Mouse (Mus musculus) heart, postnatal 10 days (tissue): ENCODE results near the gene Sost. TPM values are rescaled to one million over a fixed set of nuclear protein-coding genes. Genes with fewer than 3 reads are reported as not detected.
A peak's percentile ranks its signal among the peaks of the same experiment; 100 is the strongest.

Experiments used
- DNase-seq, 2 experiments: peaks; one replicate each; pipeline ENCODE4 v3.0.0; 2021
- intact Hi-C: fragments of 180-260 bp; cut with DNase I; formaldehyde crosslinking; loops from one replicate; pipeline ENCODE4 v1.15.1; 2025
- total RNA-seq, 2 experiments: library from RNA; stranded (reverse); gene quantifications; 2 replicates each; pipeline ENCODE4 v1.2.3; 2021

The Sost gene
- total RNA-seq, 2 experiments from 2014 or later: 1.5 to 2.2 TPM

DNA sequence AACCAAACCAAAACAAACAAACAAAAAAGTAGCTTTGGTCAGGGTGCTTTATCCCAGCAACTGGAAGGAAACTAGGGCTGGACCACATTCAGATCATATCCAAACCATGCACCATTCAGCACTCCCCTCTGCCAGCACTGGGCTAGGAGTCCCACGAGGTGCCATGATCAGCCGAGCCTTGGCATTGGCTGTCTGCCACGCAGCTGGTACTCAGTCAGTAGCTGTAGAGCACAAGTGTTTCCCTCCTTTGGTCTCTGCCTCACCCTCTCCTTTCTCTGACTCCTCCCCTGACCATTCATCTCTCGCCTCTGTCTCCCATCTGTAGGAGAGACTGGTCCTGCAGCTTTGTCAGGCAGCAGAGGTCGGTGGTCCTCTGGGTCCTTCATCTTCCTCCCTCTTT is 9.3 kb downstream of the Sost start:
- DNase-seq: no peak
- intact Hi-C loops: no loop called here

DNA sequence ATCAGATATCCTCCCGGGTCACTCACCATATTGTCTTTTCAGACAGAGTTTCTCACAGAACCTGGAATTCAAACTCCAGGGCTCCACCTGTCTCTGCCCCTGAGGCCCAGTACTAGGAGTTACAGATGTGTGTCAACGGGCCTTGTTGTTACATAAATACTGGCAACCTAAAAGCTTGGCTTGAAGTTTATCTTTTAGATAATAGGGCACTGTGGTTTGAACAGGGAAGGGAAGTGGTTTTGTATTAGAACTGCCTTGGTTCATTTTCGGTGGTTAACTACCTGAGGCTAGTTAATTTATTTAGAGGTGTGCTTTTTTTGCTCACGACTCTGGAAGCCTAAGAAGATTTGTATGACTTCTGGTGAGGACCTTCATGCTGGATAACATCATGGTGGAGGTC is 13.4 kb downstream of the Sost start:
- DNase-seq: no peak
- intact Hi-C loops: no loop called here

- peak; percentile 80 to 81 for DNase-seq
- intact Hi-C loops: no loop called here
Observed at GRCm38 (mm10) chr11:101952541-101953341, 14.1 kb downstream of the Sost start.

GRCm38 (mm10) chr11:101950021-101950420 is 16.8 kb downstream of the Sost start:
- no peak for DNase-seq
- intact Hi-C loops: no loop called here

DNA sequence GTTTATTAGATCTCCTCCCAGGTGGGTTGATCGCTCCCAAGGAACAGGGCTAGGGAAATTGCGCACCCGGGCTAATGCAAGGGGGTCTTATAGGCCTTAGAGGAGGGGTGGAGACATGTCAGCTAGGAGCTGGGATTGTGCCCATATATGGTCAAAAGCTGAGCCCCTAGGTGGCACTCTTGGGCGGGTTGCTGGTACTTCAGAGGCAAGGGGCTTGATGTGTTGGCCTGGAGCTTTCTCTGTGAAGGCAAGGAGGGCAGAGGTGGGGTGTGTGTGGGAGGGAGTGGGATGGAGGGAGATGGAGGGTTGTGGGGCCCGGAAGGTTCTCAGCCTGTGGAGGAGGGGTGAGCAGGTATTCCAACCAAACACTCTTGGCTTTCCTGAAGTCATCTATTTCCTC is 20.3 kb downstream of the Sost start:
- no peak for DNase-seq
- intact Hi-C loops: no loop called here

GRCm38 (mm10) chr11:101943055-101943454 is 23.8 kb downstream of the Sost start:
- intact Hi-C loops: no loop called here

GRCm38 (mm10) chr11:101937108-101937507 is 29.7 kb downstream of the Sost start:
- intact Hi-C loops: no loop called here
- DNase-seq: peak; percentile 36 to 60

More at GRCm38 (mm10) chr11:101943055-101943454, 23.8 kb downstream of the Sost start:
- no peak for DNase-seq

- no peak for DNase-seq
- intact Hi-C loops: no loop called here
Observed at GRCm38 (mm10) chr11:101936421-101936820, 30.4 kb downstream of the Sost start.

- intact Hi-C loops: no loop called here
Observed at GRCm38 (mm10) chr11:101935743-101936142, 31.1 kb downstream of the Sost start.

DNA sequence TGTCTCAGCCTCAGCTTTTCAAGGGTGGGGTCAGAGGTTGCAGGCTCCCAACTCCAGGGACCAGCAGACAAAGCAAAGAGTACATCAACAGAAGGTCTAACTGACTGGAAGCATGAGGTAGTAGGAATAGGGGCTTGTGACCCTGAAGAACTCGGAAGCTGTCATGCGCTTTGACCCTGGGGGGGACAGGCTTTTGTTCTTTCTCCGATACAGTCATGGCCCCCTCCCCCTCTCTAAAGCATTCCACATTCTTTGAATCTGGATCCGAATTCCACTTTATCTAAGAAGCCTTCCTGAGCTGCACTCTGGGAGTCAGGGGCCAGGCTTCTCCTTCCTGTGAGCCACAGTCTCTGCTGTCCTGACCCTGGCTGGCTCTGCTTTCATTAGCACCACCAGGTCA is 34.8 kb downstream of the Sost start:
- DNase-seq: no peak
- intact Hi-C loops: no loop called here

More at GRCm38 (mm10) chr11:101935743-101936142, 31.1 kb downstream of the Sost start:
- no peak for DNase-seq

GRCm38 (mm10) chr11:101928030-101928762 is 38.6 kb downstream of the Sost start:
- intact Hi-C loops: no loop called here

GRCm38 (mm10) chr11:101926951-101927589 is 39.7 kb downstream of the Sost start:
- no peak for DNase-seq
- intact Hi-C loops: no loop called here

More at GRCm38 (mm10) chr11:101928030-101928762, 38.6 kb downstream of the Sost start:
- DNase-seq: peak in 1 of 2 experiments; percentile 40

GRCm38 (mm10) chr11:101925636-101926035 is 41.2 kb downstream of the Sost start:
- no peak for DNase-seq
- intact Hi-C loops: no loop called here

GRCm38 (mm10) chr11:101924441-101924976 is 42.3 kb downstream of the Sost start:
- intact Hi-C loops: no loop called here
- no peak for DNase-seq

DNA sequence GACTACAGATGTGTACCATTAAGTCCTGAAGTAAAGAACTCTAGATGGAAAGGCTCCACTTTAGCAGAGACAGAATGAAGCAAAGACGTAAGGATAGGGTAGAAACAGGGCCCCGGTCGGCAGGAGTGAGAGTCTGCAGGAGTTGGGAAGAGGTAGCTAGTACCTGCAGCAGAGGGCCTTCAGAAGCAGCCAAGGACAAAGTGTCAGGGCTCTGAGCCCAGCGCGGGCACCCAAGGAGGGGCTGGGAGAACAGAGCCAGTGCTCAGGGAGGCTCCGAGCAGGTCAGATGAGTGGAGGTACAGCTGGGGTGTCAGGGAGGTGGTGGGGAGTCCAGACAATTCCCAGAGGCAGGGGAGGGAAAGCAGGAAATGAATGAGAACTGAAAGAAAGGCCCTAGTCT is 42.8 kb downstream of the Sost start:
- no peak for DNase-seq

GRCm38 (mm10) chr11:101921361-101921952 is 45.4 kb downstream of the Sost start:
- intact Hi-C loops: no loop called here
- peak; percentile 72 to 79 for DNase-seq

More for the DNA sequence above, 42.8 kb downstream of the Sost start:
- intact Hi-C loops: no loop called here

- peak; percentile 84 to 92 for DNase-seq
- intact Hi-C loops: loop anchor here (1.0 to 5.0 kb wide), 2 partner anchors 50 to 123 kb away; partner anchors contain the start of gene Cd300lg
Observed at GRCm38 (mm10) chr11:101919660-101920059, 47.2 kb downstream of the Sost start.

GRCm38 (mm10) chr11:101918609-101919008 is 48.2 kb downstream of the Sost start:
- intact Hi-C loops: loop anchor here (1.0 to 5.0 kb wide), 2 partner anchors 51 to 124 kb away; partner anchors contain the start of gene Cd300lg

DNA sequence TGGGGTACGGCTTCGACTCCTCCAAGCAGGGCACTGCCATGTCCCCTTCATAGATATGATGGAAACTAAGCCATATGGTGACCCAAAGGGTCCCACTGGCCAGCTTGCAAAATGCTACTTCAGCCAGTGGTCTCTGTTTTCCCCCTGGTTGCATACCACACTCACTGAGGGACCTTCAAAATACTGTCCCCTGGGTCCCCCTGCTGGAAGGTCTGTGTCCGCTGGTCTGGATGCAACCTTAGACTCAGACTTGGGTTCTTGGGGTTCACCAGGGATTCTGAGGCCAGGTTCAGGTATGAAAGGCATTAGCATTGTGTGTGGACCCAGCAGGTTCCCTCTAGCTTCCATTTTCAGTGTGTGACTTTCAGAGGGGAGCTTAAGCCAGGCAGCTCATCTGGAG is 50.0 kb downstream of the Sost start:
- intact Hi-C loops: loop anchor here (5.0 kb wide), 1 partner anchor 126 kb away; the partner anchor contains the start of gene Cd300lg
- no peak for DNase-seq

More at GRCm38 (mm10) chr11:101918609-101919008, 48.2 kb downstream of the Sost start:
- no peak for DNase-seq

GRCm38 (mm10) chr11:101913591-101913990 is 53.2 kb downstream of the Sost start:
- DNase-seq: no peak
- intact Hi-C loops: no loop called here
